Mouse (Mus musculus) lung, embryonic 14.5 days (tissue): ENCODE results near the gene Ldhal6b. TPM values are rescaled to one million over a fixed set of nuclear protein-coding genes. Genes with fewer than 3 reads are reported as not detected.

Experiments used
- ATAC-seq: fragments of 200-750 bp; cut with Nextera tagmentation; 2 replicates; pipeline ENCODE4 v1.8.0; 2017; ENCODE audit warnings: mild to moderate bottlenecking, moderate TSS enrichment, moderate library complexity; ENCODE audit not compliant: insufficient read depth
- DNase-seq: peaks from one replicate; pipeline ENCODE4 v3.0.0-alpha.2; 2015
- H3K27ac ChIP-seq: fragments of 300-500 bp; sonication (generic); 2 replicates; pipeline ENCODE4 v1.5.1; 2014; ENCODE audit warnings: low read depth, mild to moderate bottlenecking, moderate library complexity
- H3K27me3 ChIP-seq: fragments of 300-500 bp; sonication (generic); 2 replicates; pipeline ENCODE4 v1.6.1; 2014; ENCODE audit warnings: low read length, control low read depth; ENCODE audit not compliant: insufficient read depth
- H3K36me3 ChIP-seq: fragments of 300-500 bp; sonication (generic); 2 replicates; pipeline ENCODE4 v1.6.1; 2014; ENCODE audit warnings: control low read depth; ENCODE audit not compliant: insufficient read depth
- H3K4me1 ChIP-seq: fragments of 300-500 bp; sonication (generic); 2 replicates; pipeline ENCODE4 v1.6.1; 2014; ENCODE audit warnings: antibody characterized with exemption, control low read depth; ENCODE audit not compliant: insufficient read depth
- H3K4me2 ChIP-seq: fragments of 300-500 bp; sonication (generic); 2 replicates; pipeline ENCODE4 v1.6.1; 2014; ENCODE audit warnings: mild to moderate bottlenecking
- H3K4me3 ChIP-seq: fragments of 300-500 bp; sonication (generic); 2 replicates; pipeline ENCODE4 v1.5.1; 2014; ENCODE audit warnings: low read depth, low read length
- H3K9ac ChIP-seq: fragments of 300-500 bp; sonication (generic); 2 replicates; pipeline ENCODE4 v1.6.1; 2014
- H3K9me3 ChIP-seq: fragments of 300-500 bp; sonication (generic); 2 replicates; pipeline ENCODE4 v1.6.1; 2016; ENCODE audit warnings: low read depth, low read length, control low read depth
- CTCF ChIP-seq: IDR thresholded peaks from 2 replicates; pipeline ENCODE4 v1.5.1; 2016; ENCODE audit warnings: antibody characterized with exemption, low read depth
- WGBS: fragments of 180-500 bp; shearing (Covaris S2); extraction: QIAGEN DNeasy Blood & Tissue Kit; methylation state at CpG from one replicate; pipeline ENCODE4 v1.1.7; 2014; 5-methylcytosine and 5-hydroxymethylcytosine counted together
- polyA plus RNA-seq: library from polyadenylated mRNA; unstranded; fragments of >200 nt; fragmentation: Nextera tagmentation; extraction: Ambion mirVana; gene quantifications from 2 replicates; pipeline ENCODE4 v1.2.1, GENCODE M21; 2014

The Ldhal6b gene
- polyA plus RNA-seq, 1 experiment from 2014 or later = not detected

- Histone ChIP-seq H3K9me3 (no peaks in the 10 kb centered on the region), H3K4me2 (no peak overlapping the region), H3K27ac (no peak overlapping the region), H3K4me1 (no peaks in the 10 kb centered on the region), H3K27me3 (no peaks in the 10 kb centered on the region), H3K36me3 (peaks cover 22% of the 10 kb centered on the region), H3K9ac (no peak overlapping the region), H3K4me3 (no peak overlapping the region)
- DNase-seq = peak; percentile 31
- TF ChIP-seq CTCF = no peak
- WGBS = 62% methylated on average over 6 of the region's 6 CpGs
- no peak for ATAC-seq
Measured at GRCm38 (mm10) chr17:5419771-5420518, 1.4 kb upstream of the Ldhal6b start.

DNA sequence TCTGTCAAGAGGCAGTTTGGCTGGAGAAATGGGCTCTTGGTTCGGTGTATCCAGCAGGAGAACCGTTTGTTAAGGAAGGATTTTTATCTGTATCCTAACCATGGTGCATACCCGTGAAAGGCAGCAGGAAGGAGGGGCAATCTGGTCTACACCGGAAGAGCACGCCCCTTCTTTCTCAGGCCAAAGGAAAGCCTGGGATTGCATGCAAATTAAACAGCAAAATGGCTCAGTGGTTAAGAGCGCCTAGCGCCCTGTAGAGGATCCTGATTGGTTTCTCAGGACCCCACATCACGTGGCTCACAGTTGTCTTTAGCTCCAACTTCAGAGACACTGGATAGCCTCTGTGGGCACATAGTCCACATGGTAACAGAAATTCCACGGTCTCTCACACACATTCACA, 489 bp upstream of the Ldhal6b start:
- Histone ChIP-seq H3K4me1 (no peaks in the 10 kb centered on the region), H3K27ac (no peak overlapping the region), H3K4me2 (no peak overlapping the region), H3K9ac (no peak overlapping the region), H3K4me3 (no peak overlapping the region), H3K9me3 (no peaks in the 10 kb centered on the region), H3K27me3 (no peaks in the 10 kb centered on the region), H3K36me3 (peaks cover 22% of the 10 kb centered on the region)
- WGBS = 79% methylated on average over 9 of the region's 9 CpGs
- no peak; the same call in 1 of the 2 replicates for ATAC-seq
- no peak for DNase-seq
- TF ChIP-seq CTCF = no peak

GRCm38 (mm10) chr17:5416518-5416917, 2.0 kb downstream of the Ldhal6b start:
- TF ChIP-seq CTCF = no peak
- WGBS = 91% methylated on average over 3 of the region's 3 CpGs
- ATAC-seq (no peak), DNase-seq (no peak)
- Histone ChIP-seq H3K4me1 (no peaks in the 10 kb centered on the region), H3K4me3 (no peak overlapping the region), H3K9ac (no peak overlapping the region), H3K27me3 (no peaks in the 10 kb centered on the region), H3K27ac (no peak overlapping the region), H3K4me2 (no peak overlapping the region), H3K9me3 (no peaks in the 10 kb centered on the region), H3K36me3 (peaks cover 29% of the 10 kb centered on the region)

DNA sequence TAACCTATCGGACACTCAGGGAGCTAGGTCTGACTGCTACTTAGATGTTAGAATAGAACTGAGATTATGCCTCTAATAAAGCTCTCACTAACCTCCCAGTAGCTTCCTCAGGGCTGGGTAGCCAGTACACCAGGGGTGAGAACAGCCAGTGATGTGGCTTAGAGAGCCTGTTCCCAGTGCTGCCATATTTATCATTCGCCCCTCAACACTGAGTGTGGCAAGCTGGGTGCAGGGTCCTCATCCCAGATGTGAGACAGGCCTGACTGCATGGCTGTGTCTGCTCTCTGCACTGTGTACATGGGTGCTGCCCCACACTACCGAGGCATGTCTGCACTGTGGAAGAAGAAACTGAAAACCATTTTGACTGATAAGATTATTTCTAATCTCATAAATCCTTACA, 4.5 kb downstream of the Ldhal6b start:
- H3K27ac ChIP-seq = no peak overlapping the region
- H3K27me3 ChIP-seq = no peaks in the 10 kb centered on the region
- ATAC-seq = no peak
- H3K4me3 ChIP-seq = no peak overlapping the region
- no peaks in the 10 kb centered on the region for H3K9me3 ChIP-seq
- H3K9ac ChIP-seq = no peak overlapping the region
- WGBS = 89% methylated on average over 3 of the region's 3 CpGs
- no peak for TF ChIP-seq CTCF
- H3K4me2 ChIP-seq = no peak overlapping the region
- H3K4me1 ChIP-seq = no peaks in the 10 kb centered on the region
- peaks cover 31% of the 10 kb centered on the region for H3K36me3 ChIP-seq
- DNase-seq = no peak

GRCm38 (mm10) chr17:5413350-5413749, 5.2 kb downstream of the Ldhal6b start:
- peaks cover 29% of the 10 kb centered on the region for H3K36me3 ChIP-seq
- H3K27me3 ChIP-seq = no peaks in the 10 kb centered on the region
- 71% methylated on average over 13 of the region's 13 CpGs for WGBS
- no peaks in the 10 kb centered on the region for H3K9me3 ChIP-seq
- no peak for ATAC-seq
- no peak overlapping the region for H3K9ac ChIP-seq
- no peak overlapping the region for H3K4me3 ChIP-seq
- DNase-seq = no peak
- no peak overlapping the region for H3K27ac ChIP-seq
- no peaks in the 10 kb centered on the region for H3K4me1 ChIP-seq
- no peak overlapping the region for H3K4me2 ChIP-seq
- TF ChIP-seq CTCF = no peak

DNA sequence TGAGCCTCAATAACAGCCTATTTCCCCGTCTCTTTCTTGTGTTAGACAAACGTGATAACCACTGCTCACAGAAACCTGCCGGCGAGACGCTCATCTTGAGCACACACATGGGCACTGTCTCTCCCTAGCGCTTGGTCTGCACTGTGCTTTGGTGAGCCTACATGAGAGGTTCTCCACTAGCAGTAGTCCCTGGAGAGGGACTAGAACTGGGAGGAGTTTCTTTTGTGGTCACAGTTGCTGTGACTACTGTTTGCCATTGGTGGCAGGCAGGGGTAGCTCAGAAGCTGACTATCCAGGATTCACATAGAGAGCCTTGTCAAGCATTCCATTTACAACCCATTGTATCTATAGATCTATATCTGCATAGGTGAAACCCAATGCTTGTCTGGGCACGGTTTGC, 5.8 kb downstream of the Ldhal6b start:
- no peak overlapping the region for H3K27ac ChIP-seq
- no peaks in the 10 kb centered on the region for H3K27me3 ChIP-seq
- no peak overlapping the region for H3K9ac ChIP-seq
- H3K4me1 ChIP-seq = no peaks in the 10 kb centered on the region
- H3K36me3 ChIP-seq = peaks cover 23% of the 10 kb centered on the region
- 85% methylated on average over 7 of the region's 7 CpGs for WGBS
- DNase-seq = no peak
- no peak for TF ChIP-seq CTCF
- ATAC-seq = no peak
- H3K4me3 ChIP-seq = no peak overlapping the region
- H3K9me3 ChIP-seq = no peaks in the 10 kb centered on the region
- H3K4me2 ChIP-seq = no peak overlapping the region

GRCm38 (mm10) chr17:5412301-5412700, 6.3 kb downstream of the Ldhal6b start:
- TF ChIP-seq CTCF = no peak
- Histone ChIP-seq H3K9ac (no peak overlapping the region), H3K9me3 (no peaks in the 10 kb centered on the region), H3K27me3 (no peaks in the 10 kb centered on the region), H3K4me3 (no peak overlapping the region), H3K27ac (no peak overlapping the region), H3K4me2 (no peak overlapping the region), H3K4me1 (no peaks in the 10 kb centered on the region), H3K36me3 (peaks cover 20% of the 10 kb centered on the region; the same call in 1 of the 2 replicates)
- no peak for ATAC-seq
- 87% methylated on average over 8 of the region's 8 CpGs for WGBS
- no peak for DNase-seq
